Mouse (Mus musculus) adrenal gland, adult 10 weeks (tissue): ENCODE data around the gene Ceacam1. TPM values are rescaled to one million over a fixed set of nuclear protein-coding genes. Genes with fewer than 3 reads are reported as not detected.

Experiments
- polyA plus RNA-seq: library from polyadenylated mRNA; stranded (reverse); fragments of 350-450 nt; fragmentation: Illumina TruSeq; extraction: RNeasy Lipid Tissue Mini Kit (QIAGEN cat#74804); gene quantifications from one replicate; pipeline ENCODE4 v1.2.3, GENCODE M21; 2014; ENCODE audit warnings: low read depth, low replicate concordance

Gene Ceacam1
- polyA plus RNA-seq, result 69.6 TPM

DNA sequence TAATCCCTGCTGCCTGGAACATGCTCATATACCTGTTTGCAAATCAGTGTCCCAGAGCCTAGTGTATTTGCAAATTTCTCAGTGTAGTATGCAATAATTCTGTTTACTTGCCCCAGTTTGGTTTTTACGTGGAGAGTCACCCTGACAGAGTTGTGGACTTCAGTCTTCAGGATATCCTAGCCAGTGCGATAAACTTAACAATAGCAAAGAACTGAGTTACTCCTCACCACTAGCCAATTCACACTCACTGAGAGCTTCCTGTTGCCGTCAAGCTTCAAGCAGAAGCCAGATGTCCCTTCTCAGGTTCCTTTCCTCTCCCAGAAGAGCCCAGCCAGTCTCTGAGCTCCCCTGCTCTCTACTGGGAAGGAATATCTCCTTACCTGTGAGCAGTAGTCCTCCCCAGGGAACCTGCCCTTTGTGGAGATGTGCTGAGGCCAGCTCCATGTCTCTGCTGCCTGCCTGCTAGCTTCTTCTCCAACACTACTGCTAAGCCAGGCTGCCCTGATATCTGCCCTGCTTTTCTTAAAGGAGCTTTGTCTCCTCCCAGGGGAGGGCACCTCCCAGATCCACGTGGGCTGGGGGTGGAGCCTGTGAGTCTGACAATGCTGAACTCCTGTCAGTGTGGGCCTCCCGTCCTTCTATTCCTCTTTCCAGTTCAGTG is at the start of gene Ceacam1:
TSS of gene Ceacam1 (minus strand) at position 513 of the 661 bp plus-strand sequence.

DNA sequence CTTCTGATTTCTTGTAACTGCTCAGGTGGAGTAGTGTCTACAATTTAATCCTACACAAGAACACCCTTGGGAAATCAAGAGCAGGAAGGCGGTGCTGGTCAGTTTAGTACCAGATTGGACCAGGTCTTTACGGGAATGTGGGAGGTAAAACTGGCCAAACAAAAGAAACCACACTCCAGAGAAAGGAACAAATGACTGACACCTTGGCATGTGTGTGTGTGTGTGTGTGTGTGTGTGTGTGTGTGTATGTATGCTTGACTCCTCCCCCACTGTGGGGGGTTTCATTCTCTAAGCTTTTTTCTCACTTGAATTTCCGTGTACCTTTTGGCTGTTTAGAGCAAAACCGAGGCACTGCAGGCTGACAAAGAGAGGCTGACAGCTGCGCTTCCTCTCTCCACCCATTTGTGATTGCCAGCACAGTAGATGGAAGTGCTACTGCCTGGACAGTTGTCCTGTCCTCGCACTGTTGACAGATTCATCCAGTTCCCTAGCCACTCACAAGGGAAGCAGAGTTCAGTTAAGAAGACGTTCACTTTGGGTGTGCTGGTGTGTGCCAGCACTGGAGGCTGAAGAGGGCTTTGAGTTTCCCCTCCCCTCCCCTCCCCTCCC is 64.5 kb downstream of the Ceacam1 start, which contains the start of gene Cxcl17:
TSS of gene Cxcl17 (minus strand) at position 54 of the 609 bp plus-strand sequence.

Other genes with a start within 250 kb of the Ceacam1 start
- gene Gsk3a, start 239.8 kb downstream of the Ceacam1 start, polyA plus RNA-seq, result 12.0 TPM
- 1.0 TPM for gene Erf, start 226.8 kb downstream of the Ceacam1 start, polyA plus RNA-seq
- gene Cic, start 209.9 kb downstream of the Ceacam1 start, polyA plus RNA-seq, result 19.0 TPM
- gene Pafah1b3, start 179.6 kb downstream of the Ceacam1 start, polyA plus RNA-seq, result 1.7 TPM
- gene Prr19, start 176.2 kb downstream of the Ceacam1 start, polyA plus RNA-seq, result not detected
- 0.70 TPM for gene Tmem145, start 171.5 kb downstream of the Ceacam1 start, polyA plus RNA-seq
- 3.1 TPM for gene Megf8, start 160.4 kb downstream of the Ceacam1 start, polyA plus RNA-seq
- not detected for gene Cnfn, start 107.9 kb downstream of the Ceacam1 start, polyA plus RNA-seq
- 5.8 TPM for gene Lipe, start 78.9 kb downstream of the Ceacam1 start, polyA plus RNA-seq
- not detected for gene Cxcl17, start 64.7 kb downstream of the Ceacam1 start, polyA plus RNA-seq
- gene Ceacam2, start 62.3 kb upstream of the Ceacam1 start, polyA plus RNA-seq, result not detected
- not detected for gene Erich4, start 138.3 kb upstream of the Ceacam1 start, polyA plus RNA-seq
- gene Dmac2, start 141.8 kb upstream of the Ceacam1 start, polyA plus RNA-seq, result 10.8 TPM
- not detected for gene B3gnt8, start 149.1 kb upstream of the Ceacam1 start, polyA plus RNA-seq
- not detected for gene Bckdha, start 181.4 kb upstream of the Ceacam1 start, polyA plus RNA-seq
- 0.29 TPM for gene Exosc5, start 181.6 kb upstream of the Ceacam1 start, polyA plus RNA-seq
- not detected for gene Tmem91, start 197.6 kb upstream of the Ceacam1 start, polyA plus RNA-seq
- gene B9d2, start 203.2 kb upstream of the Ceacam1 start, polyA plus RNA-seq, result not detected
- 3.4 TPM for gene Tgfb1, start 209.4 kb upstream of the Ceacam1 start, polyA plus RNA-seq
- 2.7 TPM for gene Ccdc97, start 241.5 kb upstream of the Ceacam1 start, polyA plus RNA-seq